Mouse (Mus musculus) spleen, postnatal 36 days (tissue): ENCODE results near the gene Ap1b1.

Experiments
- DNase-seq, 2 experiments: peaks; one replicate each; pipeline ENCODE4 v3.0.0; 2022; ENCODE audit warnings: low spot score in 2 of 2, mixed read lengths in 1 of 2

Gene Ap1b1

GRCm38 (mm10) chr11:4986695-4987486, at the start of gene Ap1b1:
Gene Ap1b1, plus strand, starts transcription at chr11:4986824.
- peak; percentile 94 to 95 for DNase-seq

- no peak for DNase-seq
Observed at GRCm38 (mm10) chr11:4946530-4946929, 40.1 kb upstream of the Ap1b1 start.

- peak; percentile 43 to 58 for DNase-seq
Observed at GRCm38 (mm10) chr11:4946947-4947812, 39.4 kb upstream of the Ap1b1 start.

DNA sequence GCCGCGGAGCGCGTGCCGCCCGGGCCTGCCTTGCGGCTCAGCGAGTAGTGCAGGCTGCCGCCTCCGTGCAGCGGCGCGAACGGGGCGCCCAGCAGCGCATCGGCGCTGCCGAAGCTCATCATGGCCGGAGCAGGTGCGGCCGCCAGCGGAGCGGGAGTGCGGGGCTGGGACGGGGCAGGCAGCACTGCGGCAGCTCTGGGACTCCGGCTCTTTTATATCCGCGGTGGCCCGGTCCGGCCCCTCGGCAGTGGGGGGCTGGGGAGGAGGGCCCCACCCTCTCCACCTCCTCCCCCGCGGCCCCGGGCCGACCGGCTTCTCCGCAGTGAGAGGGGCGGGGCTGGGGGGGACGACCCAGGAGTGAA, 38.8 kb upstream of the Ap1b1 start, which contains the start of gene Nefh:
Gene Nefh (minus strand): TSS at position 252 of the 362 bp plus-strand sequence.
- no peak for DNase-seq

- DNase-seq, result no peak
Observed at GRCm38 (mm10) chr11:4948792-4949191, 37.8 kb upstream of the Ap1b1 start.

DNA sequence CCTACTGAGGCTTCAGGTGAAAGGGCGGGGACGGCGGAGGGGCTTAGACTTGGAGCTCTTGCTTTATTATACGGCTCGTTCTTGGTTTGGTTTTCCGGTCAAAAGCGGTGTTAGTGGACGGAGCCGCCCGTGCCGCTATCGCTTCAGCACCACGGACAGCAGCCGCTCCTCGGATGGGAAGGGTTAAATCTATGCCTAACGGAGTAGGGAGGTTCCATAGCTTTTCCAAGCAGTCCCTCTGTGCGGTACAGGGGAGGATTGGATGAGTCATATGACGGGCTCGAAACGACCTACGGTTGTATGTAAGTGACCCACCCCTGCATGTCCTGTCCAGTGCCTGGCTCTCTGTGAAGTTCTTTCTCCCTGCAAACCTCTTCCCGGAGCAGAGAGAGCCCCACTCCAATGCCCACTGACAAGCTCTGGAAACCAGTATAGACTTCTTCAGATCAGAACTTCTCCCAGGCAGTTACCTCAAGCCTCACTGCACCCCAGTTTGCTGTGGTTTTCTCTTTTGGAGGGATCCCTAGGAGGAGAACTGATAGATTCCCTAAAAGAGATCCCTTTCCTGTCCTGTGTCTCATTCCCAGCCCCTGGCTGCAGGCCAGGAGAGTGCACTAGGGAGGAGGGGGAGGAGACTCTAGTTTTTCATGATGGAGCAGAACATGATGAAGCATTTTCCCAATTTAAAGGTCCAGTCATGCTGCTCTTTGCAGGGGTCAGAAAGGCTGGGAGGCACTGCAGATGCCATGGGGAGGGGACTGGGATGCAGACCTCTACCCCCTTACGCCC, 37.2 kb upstream of the Ap1b1 start:
- DNase-seq, result no peak

GRCm38 (mm10) chr11:4953401-4953800, 33.2 kb upstream of the Ap1b1 start:
- no peak for DNase-seq

- no peak for DNase-seq
Observed at GRCm38 (mm10) chr11:4953918-4954317, 32.7 kb upstream of the Ap1b1 start.

DNA sequence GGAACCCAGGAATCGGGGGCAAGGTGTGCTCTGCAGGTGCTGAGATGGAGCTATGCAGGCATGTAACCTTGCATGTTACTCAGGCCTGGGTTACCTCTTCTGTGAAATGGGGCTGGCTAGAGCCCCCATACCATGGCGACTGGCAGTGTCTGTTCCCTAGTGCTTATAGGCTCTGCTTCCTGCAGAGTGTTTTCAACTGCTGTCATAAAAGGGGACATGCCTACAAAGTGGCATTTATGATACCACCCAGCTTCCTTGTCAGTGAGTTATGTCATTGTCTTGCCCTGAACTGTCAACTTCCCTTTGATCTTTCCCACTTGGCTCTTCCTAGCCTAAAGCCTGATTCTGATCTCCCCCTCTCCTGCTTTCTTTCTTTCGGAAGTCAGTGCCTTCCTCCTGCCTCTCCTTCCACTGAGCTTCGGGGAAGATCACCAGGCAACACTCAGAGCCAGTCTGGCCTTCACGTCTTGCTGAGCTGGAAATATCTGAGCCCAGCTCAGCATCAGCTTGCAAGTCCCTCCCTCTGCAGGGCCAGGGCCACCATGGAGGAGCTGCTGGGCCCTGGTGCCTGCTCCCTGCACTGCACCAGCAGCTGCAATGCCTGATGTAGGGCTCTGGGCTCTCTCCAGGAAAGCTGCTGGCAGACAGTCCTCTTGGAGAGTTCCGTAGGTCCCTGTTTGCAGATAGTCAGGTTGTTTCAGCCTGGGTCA, 23.4 kb upstream of the Ap1b1 start:
- no peak for DNase-seq

DNA sequence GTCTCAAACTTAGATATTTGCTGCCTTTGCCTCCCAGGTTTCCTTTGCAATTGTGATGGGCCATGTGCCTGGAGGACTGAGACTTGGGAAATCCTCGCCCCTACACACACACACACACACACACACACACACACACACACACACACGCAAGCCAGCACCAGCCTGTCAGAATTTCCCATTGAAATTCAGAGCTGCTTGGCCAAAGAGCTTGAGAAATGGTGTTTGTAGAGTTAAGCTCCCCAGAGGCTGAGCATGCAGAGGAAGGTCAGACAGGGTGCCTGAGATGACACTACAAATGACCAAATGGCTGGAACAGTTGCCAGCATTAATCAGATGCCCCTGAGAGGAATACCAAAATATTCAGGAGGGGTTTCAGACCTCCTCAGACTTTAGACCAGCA, 20.3 kb upstream of the Ap1b1 start:
- DNase-seq, result no peak

GRCm38 (mm10) chr11:4966888-4967287, 19.7 kb upstream of the Ap1b1 start:
- no peak for DNase-seq

DNA sequence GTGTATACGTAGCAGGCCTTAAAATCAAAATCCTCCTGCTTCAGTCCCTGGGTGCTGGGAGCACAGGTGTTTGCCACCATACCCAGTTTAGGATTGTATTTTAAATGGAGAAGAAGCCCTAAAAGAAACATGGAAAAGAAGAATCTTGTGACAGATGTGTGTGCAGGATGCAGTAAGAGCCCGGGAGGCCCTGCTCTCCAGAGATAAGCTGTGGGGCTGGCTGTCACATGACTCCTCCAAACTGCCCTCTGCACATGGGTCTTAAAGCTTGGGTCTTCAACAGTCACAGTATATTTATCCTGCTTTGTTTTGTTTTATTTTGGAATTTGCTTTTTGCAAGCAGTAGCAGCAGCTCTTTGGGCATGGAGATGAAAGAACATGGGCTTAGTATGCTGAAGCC, 19.1 kb upstream of the Ap1b1 start:
- peak in 1 of 2 experiments; percentile 26 for DNase-seq

- no peak for DNase-seq
Observed at GRCm38 (mm10) chr11:4968376-4968775, 18.2 kb upstream of the Ap1b1 start.

DNA sequence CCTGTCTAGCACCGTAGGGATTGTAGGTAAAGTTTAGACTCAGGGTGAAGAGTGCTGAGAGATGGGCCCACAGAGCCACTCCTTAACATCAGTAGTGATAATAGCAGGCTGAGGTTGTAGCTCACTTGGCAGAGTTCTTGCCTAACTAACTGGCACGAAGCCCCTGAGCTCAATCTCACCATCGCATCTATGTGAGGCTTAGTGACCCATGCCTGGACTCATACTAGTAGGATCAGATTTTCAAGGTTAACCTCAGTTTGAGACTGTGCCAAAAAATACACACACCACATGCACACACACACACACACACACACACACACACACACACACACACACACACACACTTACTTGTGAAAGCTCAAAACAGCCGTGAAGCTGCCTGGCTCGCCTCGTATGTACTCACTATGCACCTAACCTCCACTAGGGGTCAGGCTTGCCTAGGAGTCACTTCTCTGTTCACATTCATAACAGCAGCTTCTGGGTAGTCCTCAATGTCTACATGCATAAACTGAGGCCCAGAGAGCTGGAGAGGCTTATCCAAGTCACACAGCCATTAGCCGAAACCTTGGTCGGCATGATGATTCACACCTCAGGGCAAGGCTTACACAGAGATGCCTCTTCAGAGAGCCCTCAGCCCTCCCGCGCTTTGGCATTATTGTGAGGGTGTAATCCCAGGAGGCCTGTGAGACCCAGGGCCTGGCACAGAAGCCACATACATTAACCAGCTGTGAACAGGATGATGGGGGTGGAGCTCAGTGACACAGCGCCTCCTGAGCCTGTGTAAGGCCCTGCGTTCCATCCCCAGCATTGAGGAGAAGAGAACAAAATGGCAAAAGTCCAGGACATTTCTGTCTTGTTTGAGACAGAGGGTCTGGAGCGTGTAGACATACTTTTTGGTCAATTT, 13.4 kb upstream of the Ap1b1 start:
- DNase-seq, result peak; percentile 63 to 68

GRCm38 (mm10) chr11:4973871-4974256, 12.8 kb upstream of the Ap1b1 start:
- no peak for DNase-seq

DNA sequence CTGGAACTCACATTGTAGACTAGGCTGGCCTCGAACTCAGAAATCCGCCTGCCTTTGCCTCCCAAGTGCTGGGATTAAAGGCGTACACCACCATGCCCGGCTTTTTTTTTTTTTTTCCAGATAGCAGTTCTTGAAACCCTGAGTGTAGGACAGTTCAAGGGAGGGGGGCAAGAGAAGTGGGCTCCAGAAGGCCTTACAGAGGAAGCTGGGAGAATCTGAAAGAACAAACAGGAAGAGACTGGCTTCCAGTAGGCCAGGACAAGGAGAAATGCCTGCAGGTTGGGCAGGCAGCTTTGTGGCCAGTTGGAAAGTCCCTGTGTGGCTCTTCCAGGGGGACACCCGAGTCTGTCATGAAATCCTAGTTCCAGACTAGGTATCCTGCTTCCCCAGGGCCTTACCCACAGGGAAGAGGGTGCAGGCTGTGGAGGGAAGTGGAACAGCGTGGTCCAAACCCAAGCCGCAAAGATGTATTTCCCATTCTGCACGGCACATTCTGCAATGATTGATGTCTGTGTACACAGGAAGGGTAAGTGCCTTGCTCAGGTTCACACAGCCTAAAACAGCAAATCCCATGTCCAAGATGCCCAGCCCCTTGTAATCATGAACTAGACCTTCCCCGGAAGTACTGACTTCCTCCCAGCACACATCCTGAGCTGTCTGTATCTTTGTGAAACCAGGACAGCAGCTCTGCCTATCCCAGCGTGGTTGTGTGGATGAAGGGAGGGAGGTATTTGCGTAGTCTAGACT, 12.1 kb upstream of the Ap1b1 start:
- no peak for DNase-seq

- DNase-seq, result peak; percentile 64 to 67
Observed at GRCm38 (mm10) chr11:4975623-4976022, 11.0 kb upstream of the Ap1b1 start.

DNA sequence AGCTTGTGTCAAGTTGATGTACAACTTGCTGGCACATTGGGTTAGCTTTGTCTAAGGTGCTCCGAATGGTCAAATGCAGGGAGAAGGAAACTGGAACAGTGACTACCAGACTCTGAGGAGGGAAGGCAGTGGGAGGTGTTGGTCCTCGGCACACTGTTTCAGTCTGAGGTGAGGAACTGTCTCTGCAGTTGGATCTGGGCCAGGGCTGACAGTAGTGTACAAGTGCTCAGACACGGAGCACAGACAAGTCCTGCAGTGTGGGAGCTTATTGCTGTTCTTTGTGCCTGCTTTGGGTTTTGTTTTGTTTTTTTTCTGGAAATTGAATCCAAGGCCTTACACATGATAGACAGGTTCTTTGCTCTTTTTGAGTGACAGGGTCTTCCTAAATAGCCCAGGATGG, 3.6 kb upstream of the Ap1b1 start:
- no peak for DNase-seq

DNA sequence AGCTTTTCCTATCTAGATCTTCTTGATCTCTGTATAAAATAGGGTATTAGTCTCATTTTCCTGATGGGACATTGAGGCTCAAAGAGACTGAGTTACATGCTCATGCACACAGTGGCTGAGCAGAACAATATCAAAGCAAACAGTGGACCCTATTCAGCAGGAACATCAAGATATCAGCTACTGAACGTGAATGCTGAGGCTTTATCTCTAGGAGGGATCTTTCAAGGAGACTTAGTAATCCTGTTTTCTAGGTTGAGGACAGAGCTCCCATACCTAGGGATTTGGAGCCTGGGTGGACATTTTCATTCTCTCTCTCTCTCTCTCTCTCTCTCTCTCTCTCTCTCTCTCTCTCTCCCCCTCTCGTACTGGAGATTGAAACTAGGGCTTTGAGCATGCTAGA, 3.1 kb upstream of the Ap1b1 start:
- no peak for DNase-seq

GRCm38 (mm10) chr11:4984249-4984648, 2.4 kb upstream of the Ap1b1 start:
- DNase-seq, result peak in 1 of 2 experiments; percentile 46
